Mouse (Mus musculus): ENCODE measurements around the gene Sec11a.

DNA sequence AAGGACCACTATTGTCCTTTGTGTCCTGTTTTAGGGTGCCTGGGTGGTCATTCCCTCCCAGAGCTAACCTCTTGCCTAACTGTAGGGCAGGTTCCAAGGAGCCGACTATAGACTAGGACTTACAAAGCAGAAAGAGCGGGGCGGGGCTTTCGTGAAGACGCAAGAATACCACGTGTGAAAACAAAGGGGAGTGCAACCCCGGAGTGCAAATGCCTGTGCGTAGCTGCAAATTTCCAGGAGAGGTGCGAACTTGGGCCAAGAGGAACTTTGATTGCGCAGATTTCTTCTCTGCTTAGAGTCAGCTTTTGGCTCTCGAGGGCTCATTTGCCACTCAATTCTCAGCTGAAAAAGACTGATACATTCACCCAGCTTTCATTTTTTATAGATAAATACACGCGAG, 87.4 kb downstream of the Sec11a start:
- TF ChIP-seq CTCF (conservative IDR thresholded peaks at IDR 0.05; ENCODE audit: low read length): no peak
- TF ChIP-seq NANOG (IDR thresholded peaks at IDR 0.05; ENCODE audit: borderline replicate concordance, low read length): no peak
- no peak for TF ChIP-seq POU5F1 (IDR thresholded peaks at IDR 0.05; ENCODE audit: borderline replicate concordance, low read length)

Data from E14TG2a.4 (cell line).